Mouse (Mus musculus): ENCODE data around the gene Lrrc42. TPM values are rescaled to one million over a fixed set of nuclear protein-coding genes. Genes with fewer than 3 reads are reported as not detected.

The Lrrc42 gene
- 76.5 and 83.5 TPM in 2 replicates for polyA plus RNA-seq (2016; fragmentation: Nextera tagmentation; extraction: Ambion mirVana)

- H3K9me3 ChIP-seq, result no peaks in the 10 kb centered on the region
- H3K27ac ChIP-seq, result peak within 1 kb of the TSS; percentile 97
- DNase-seq (ENCODE audit: low spot score), result peak; percentile 99
- peak within 1 kb of the TSS; percentile 96 for H3K4me3 ChIP-seq
- peaks cover 52% of the 10 kb centered on the region for H3K4me1 ChIP-seq (replicated peaks)
- H3K27me3 ChIP-seq (ENCODE audit: insufficient read depth, poor library complexity, severe bottlenecking), result no peaks in the 10 kb centered on the region
- H3K36me3 ChIP-seq, result no peaks in the 10 kb centered on the region
- WGBS, result under 1% methylated on average over 101 of the region's 101 CpGs
Observed at GRCm38 (mm10) chr4:107253125-107254091, at the start of gene Lrrc42, which contains the start of gene Hspb11. Lrrc42 (minus strand) TSS chr4:107253532. Hspb11 (plus strand) TSS chr4:107253593.

- Histone ChIP-seq H3K36me3 (no peaks in the 10 kb centered on the region), H3K27me3 (ENCODE audit: insufficient read depth, poor library complexity, severe bottlenecking) (no peaks in the 10 kb centered on the region), H3K27ac (no peak overlapping the region), H3K4me3 (no peak overlapping the region), H3K9me3 (no peaks in the 10 kb centered on the region), H3K4me1 (replicated peaks) (0 out of 2 replicates have a peak, but pooled peaks cover 3% of the 10 kb centered on the region)
- WGBS, result 88% methylated on average over 4 of the region's 4 CpGs
- DNase-seq (ENCODE audit: low spot score), result no peak
Observed at GRCm38 (mm10) chr4:107302832-107303231, 49.5 kb upstream of the Lrrc42 start.

GRCm38 (mm10) chr4:107302221-107302620 is 48.9 kb upstream of the Lrrc42 start:
- 90% methylated on average over 9 of the region's 9 CpGs for WGBS
- Histone ChIP-seq H3K27ac (no peak overlapping the region), H3K27me3 (ENCODE audit: insufficient read depth, poor library complexity, severe bottlenecking) (no peaks in the 10 kb centered on the region)

GRCm38 (mm10) chr4:107300902-107301555 is 47.7 kb upstream of the Lrrc42 start:
- Histone ChIP-seq H3K9me3 (no peaks in the 10 kb centered on the region), H3K27me3 (ENCODE audit: insufficient read depth, poor library complexity, severe bottlenecking) (no peaks in the 10 kb centered on the region), H3K4me3 (no peak overlapping the region), H3K36me3 (no peaks in the 10 kb centered on the region), H3K27ac (no peak overlapping the region), H3K4me1 (replicated peaks) (no peaks in the 10 kb centered on the region)
- DNase-seq (ENCODE audit: low spot score), result no peak
- WGBS, result 87% methylated on average over 1 of the region's 1 CpGs

More at GRCm38 (mm10) chr4:107302221-107302620, 48.9 kb upstream of the Lrrc42 start:
- Histone ChIP-seq H3K9me3 (no peaks in the 10 kb centered on the region), H3K36me3 (no peaks in the 10 kb centered on the region), H3K4me1 (replicated peaks) (0 out of 2 replicates have a peak, but pooled peaks cover 3% of the 10 kb centered on the region), H3K4me3 (no peak overlapping the region)
- DNase-seq (ENCODE audit: low spot score), result no peak

- no peak for DNase-seq (ENCODE audit: low spot score)
- no peaks in the 10 kb centered on the region for H3K9me3 ChIP-seq
- no peaks in the 10 kb centered on the region for H3K27me3 ChIP-seq (ENCODE audit: insufficient read depth, poor library complexity, severe bottlenecking)
- WGBS, result 74% methylated on average over 4 of the region's 4 CpGs
- no peaks in the 10 kb centered on the region for H3K36me3 ChIP-seq
- no peak overlapping the region for H3K4me3 ChIP-seq
- no peaks in the 10 kb centered on the region for H3K4me1 ChIP-seq (replicated peaks)
- H3K27ac ChIP-seq, result no peak overlapping the region
Observed at GRCm38 (mm10) chr4:107300371-107300770, 47.0 kb upstream of the Lrrc42 start.

- no peak for DNase-seq (ENCODE audit: low spot score)
- Histone ChIP-seq H3K27me3 (ENCODE audit: insufficient read depth, poor library complexity, severe bottlenecking) (no peaks in the 10 kb centered on the region), H3K27ac (no peak overlapping the region), H3K4me3 (no peak overlapping the region), H3K36me3 (no peaks in the 10 kb centered on the region), H3K4me1 (replicated peaks) (no peaks in the 10 kb centered on the region), H3K9me3 (no peaks in the 10 kb centered on the region)
- whole genome bisulfite sequencing, result 88% methylated on average over 7 of the region's 7 CpGs
Observed at GRCm38 (mm10) chr4:107299779-107300340, 46.5 kb upstream of the Lrrc42 start.

GRCm38 (mm10) chr4:107298071-107298606 is 44.8 kb upstream of the Lrrc42 start:
- 83% methylated on average over 8 of the region's 8 CpGs for WGBS
- H3K4me3 ChIP-seq, result no peak overlapping the region
- no peaks in the 10 kb centered on the region for H3K27me3 ChIP-seq (ENCODE audit: insufficient read depth, poor library complexity, severe bottlenecking)
- no peak for DNase-seq (ENCODE audit: low spot score)
- H3K9me3 ChIP-seq, result no peaks in the 10 kb centered on the region
- H3K27ac ChIP-seq, result no peak overlapping the region
- no peaks in the 10 kb centered on the region; the same call in 1 of the 2 replicates for H3K4me1 ChIP-seq (replicated peaks)
- no peaks in the 10 kb centered on the region for H3K36me3 ChIP-seq

GRCm38 (mm10) chr4:107292273-107292662 is 38.9 kb upstream of the Lrrc42 start:
- Histone ChIP-seq H3K36me3 (no peaks in the 10 kb centered on the region), H3K27me3 (ENCODE audit: insufficient read depth, poor library complexity, severe bottlenecking) (no peaks in the 10 kb centered on the region), H3K27ac (no peak overlapping the region), H3K4me3 (no peak overlapping the region), H3K4me1 (replicated peaks) (peaks cover 10% of the 10 kb centered on the region), H3K9me3 (no peaks in the 10 kb centered on the region)
- WGBS, result 66% methylated on average over 4 of the region's 4 CpGs
- no peak for DNase-seq (ENCODE audit: low spot score)

GRCm38 (mm10) chr4:107291611-107292272 is 38.4 kb upstream of the Lrrc42 start:
- Histone ChIP-seq H3K36me3 (no peaks in the 10 kb centered on the region), H3K9me3 (no peaks in the 10 kb centered on the region), H3K27me3 (ENCODE audit: insufficient read depth, poor library complexity, severe bottlenecking) (no peaks in the 10 kb centered on the region), H3K4me1 (replicated peaks) (peaks cover 10% of the 10 kb centered on the region), H3K27ac (no peak overlapping the region), H3K4me3 (no peak overlapping the region)
- no peak for DNase-seq (ENCODE audit: low spot score)
- 87% methylated on average over 7 of the region's 7 CpGs for WGBS

GRCm38 (mm10) chr4:107287517-107287916 is 34.2 kb upstream of the Lrrc42 start:
- DNase-seq (ENCODE audit: low spot score), result no peak
- Histone ChIP-seq H3K4me1 (replicated peaks) (peaks cover 5% of the 10 kb centered on the region; the same call in 1 of the 2 replicates), H3K9me3 (no peaks in the 10 kb centered on the region), H3K27ac (no peak overlapping the region), H3K27me3 (ENCODE audit: insufficient read depth, poor library complexity, severe bottlenecking) (no peaks in the 10 kb centered on the region), H3K4me3 (no peak overlapping the region), H3K36me3 (no peaks in the 10 kb centered on the region)
- 90% methylated on average over 2 of the region's 2 CpGs for WGBS

- H3K9me3 ChIP-seq, result no peaks in the 10 kb centered on the region
Observed at GRCm38 (mm10) chr4:107286386-107286785, 33.1 kb upstream of the Lrrc42 start.

More at GRCm38 (mm10) chr4:107286386-107286785, 33.1 kb upstream of the Lrrc42 start:
- H3K27me3 ChIP-seq (ENCODE audit: insufficient read depth, poor library complexity, severe bottlenecking), result no peaks in the 10 kb centered on the region
- H3K36me3 ChIP-seq, result no peaks in the 10 kb centered on the region
- no peak for DNase-seq (ENCODE audit: low spot score)
- no peak overlapping the region for H3K4me3 ChIP-seq
- 0 out of 2 replicates have a peak, but pooled peaks cover 5% of the 10 kb centered on the region for H3K4me1 ChIP-seq (replicated peaks)
- WGBS, result 91% methylated on average over 8 of the region's 8 CpGs
- no peak overlapping the region for H3K27ac ChIP-seq
